Mouse (Mus musculus) T-cell, adult 66 days (primary cell): ENCODE results near the gene Atp2a1. TPM values are rescaled to one million over a fixed set of nuclear protein-coding genes. Genes with fewer than 3 reads are reported as not detected.

Experiments used
- total RNA-seq, 2 experiments: library from RNA; stranded (reverse); gene quantifications; 3 replicates in 1 of 2; 4 replicates in 1 of 2; pipeline ENCODE4 v1.2.4; 2023

Gene Atp2a1
- total RNA-seq: under 1 TPM; 0.55 to 0.89 TPM

DNA sequence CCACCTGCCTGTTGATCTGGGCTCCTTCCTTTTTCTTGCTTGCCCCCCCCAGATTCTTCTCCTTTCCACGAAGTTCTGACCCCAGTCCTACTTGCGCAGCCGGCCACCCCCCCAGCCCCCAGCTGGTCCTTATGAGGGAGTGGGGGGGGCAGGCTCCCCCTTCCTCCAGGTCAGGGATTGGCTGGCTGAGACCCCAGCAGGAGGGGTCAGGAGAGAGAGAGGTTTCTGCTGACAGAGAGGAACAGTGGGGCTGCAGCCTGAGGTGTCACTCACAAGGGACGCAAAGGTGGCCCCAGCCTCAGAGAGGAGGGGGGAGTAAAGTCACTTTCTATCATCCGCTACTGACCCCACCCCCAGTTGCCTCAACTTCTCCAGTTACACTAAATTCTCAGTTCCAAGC is at the start of gene Atp2a1:
Atp2a1 (minus strand) TSS at position 105 of the 400 bp plus-strand sequence.

DNA sequence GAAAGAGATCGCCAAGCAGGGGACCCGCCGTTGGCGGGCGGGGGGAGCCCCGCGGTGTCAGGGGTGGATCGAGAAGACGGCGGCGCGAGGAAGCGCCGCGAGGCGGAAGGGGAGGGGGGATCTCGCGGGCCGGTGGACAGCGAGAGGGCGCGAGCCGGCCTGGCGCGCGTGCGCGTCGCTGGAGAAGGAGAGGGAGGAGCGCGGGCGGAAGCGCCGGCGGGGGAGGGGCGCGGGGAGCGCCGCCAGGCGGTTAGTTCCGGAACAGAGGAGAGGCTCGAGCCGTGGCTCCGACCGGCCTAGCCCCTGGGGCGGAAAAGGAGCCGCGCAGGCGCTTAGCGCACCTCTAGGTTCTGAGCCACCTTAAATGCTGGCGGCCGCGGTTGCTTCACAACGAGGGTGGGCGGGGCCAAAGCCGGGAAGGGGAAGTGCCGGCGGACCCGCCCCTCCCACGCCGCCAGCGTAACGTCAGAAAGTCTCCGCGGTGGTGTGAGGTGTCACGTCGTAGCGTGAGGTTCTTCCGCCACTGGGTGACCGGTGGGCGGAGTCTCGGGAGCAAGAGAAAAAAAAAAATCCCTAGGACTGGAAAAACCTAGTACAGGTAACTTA is 40.5 kb upstream of the Atp2a1 start, which contains the start of gene Atxn2l:
Atxn2l (minus strand) TSS at position 165 of the 606 bp plus-strand sequence.

DNA sequence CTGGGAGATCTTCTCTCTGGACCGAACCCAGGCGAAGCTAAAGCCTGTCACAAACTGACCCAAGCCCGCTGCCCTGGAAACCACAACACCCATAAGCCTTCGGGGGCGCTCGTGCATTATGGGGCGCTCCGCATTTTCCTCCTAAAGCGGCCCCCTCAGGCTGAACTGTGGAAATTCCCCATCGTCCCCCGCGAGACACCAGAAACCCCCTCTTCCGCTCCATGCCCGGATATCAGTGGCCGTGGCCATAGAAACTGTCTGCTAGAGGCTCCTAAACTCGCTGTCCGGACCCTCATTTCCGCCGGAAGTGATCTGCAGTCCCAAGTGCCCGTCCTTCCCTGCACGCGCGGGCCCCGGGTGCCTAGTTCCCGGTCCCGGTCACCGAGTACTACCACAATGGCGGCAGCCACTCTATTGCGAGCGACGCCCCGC is 24.2 kb upstream of the Atp2a1 start, which contains the start of gene Tufm:
Tufm (plus strand) TSS at position 310 of the 432 bp plus-strand sequence.

DNA sequence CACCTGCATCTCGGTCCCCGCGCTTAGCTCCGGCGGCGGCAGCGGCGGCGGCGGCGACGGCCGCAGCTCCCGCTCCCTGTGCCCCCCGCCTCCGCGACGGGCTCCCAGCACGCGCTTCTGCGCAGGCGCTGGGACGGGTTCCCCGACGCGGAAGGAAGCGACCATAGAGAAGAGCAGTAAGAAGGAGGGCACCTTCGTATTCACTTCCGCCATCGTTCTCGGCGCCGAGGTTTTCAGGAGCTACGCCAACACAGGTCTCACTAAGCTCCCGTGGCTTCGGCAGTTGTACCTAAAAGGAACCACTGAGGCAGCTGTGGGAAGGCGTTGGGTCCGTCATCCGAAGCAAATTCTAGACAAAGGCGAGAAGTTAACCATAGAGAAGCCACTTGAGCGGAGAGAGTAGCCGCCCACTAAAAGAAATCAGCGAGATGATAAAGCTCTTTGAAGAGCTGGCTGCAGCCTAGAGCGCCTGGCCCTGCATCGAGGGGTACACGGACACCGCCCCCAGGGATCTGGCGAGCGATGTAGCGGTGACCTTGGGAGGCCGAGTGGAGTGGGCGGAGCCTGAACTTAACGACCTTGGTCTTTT is 12.2 kb upstream of the Atp2a1 start, which contains the start of gene Sh2b1:
Sh2b1 (minus strand) TSS at position 432 of the 589 bp plus-strand sequence.

DNA sequence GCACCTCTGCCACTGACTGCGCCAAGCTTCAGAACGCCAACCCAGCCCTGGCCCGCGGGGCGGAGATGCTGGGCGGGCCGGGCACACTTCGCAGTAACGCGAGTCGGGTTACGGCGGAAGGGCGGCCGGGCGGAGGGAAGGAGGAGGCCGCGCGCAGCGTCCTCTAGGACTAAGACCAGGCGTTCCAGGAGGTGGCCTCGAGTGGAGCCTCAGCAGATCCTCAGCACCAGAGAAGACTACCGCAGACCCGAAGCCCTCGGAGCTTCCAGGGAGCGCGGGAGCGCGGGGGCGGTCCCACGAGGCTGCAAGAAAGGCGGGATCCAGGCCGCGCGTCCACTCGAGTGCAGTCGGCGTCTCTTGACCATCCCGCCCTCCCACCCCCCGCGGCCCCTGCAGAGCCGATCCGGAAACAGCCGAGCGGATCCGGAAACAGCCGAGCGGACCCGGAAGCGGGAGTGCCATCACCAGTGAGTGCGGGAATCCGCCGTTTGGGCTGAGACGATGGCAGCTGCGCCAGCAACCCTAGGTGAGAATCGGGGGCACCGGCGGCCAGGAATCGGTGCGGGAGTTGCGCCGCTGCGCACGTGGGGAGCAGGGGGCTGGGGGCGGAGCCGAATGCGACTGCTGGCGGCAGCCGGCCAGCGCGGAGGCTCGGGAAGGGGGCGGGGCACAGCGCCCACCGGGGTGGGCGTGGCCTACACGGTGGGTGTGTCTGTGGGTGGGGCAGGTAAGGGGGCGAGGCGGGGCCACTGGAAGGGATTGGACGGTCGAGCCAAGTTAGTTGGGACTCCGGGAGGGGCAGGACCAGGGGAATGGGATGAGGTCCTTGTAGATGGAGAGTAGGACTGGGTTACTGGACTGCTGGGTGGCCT is 34.0 kb downstream of the Atp2a1 start, which contains the start of gene Rabep2:
Rabep2 (plus strand) TSS at position 129 of the 872 bp plus-strand sequence.

DNA sequence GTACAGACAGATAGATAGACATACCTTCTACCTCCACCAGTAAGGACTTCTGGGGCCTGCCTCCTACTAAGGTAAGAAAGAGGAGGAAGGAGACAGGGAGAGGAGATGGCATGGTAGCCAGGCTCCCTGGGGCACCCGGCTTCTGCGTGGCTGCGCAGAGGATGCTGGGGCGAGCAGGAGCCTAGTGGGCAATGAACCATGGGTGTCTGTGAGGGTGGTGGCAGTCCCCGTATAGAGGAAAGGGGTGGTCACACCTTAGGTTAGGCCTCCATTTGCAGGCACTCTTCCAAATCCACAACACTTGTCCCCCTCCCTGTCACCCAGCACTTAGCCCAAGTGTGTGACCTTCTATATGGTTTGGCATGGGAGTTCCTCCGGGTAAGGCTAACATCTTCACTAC is 48.2 kb downstream of the Atp2a1 start, which contains the start of gene Cd19:
Cd19 (minus strand) TSS at position 165 of the 400 bp plus-strand sequence.

DNA sequence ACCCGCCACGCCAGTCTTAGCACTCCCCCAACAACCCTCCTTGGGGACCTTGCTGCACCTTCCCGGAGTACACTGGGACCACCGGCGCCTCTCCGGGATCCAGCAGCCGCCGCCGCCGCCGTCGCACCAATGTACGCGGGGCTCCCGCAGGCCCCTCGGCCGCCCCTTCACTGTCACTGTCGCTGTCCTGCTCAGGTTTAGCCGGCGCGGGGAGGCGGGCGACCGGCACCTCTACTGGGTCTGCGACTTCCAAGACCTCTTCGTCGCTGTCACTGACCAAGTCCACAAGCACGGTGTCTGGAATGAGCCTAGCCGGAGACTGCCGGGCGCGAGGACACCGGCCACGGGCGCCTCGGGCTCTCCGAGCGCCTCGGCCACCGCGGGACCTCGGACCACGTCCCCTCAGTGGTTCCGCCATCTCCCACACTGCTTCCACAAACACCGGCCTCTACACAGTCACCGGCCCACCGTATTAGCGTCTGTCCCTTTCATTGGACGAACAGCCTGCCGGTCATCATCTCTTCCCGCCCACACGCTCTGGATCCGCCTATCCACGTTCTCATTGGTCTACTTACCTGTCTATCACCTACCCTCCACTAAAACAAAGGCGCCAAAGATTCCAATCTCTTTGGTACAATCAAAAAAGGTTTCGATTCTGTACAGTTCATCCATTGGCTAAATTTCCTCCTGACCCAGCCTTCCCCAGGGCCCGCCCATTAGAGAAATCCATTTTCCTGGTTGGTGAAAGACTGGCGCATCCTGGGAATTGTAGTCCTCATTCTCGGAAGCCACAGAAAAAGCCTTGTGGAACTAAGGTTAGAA is 66.4 kb downstream of the Atp2a1 start, which contains the start of gene Nfatc2ip:
Nfatc2ip (minus strand) TSS at position 440 of the 822 bp plus-strand sequence.

Other genes with a start within 250 kb of the Atp2a1 start
- 10 to 100 TPM; 43.6 to 57.3 TPM for gene Sbk1, start 190.5 kb downstream of the Atp2a1 start, total RNA-seq
- gene Lat, start 93.5 kb downstream of the Atp2a1 start, total RNA-seq: 100 to 1,000 TPM; 682 to 692 TPM
- 10 to 100 TPM; 80.6 to 97.7 TPM for gene Spns1, start 85.7 kb downstream of the Atp2a1 start, total RNA-seq
- gene Nfatc2ip, start 66.4 kb downstream of the Atp2a1 start, total RNA-seq: 10 to 100 TPM; 24.8 to 26.6 TPM
- 1 to 10 TPM; 1.0 to 5.2 TPM for gene Cd19, start 48.2 kb downstream of the Atp2a1 start, total RNA-seq
- gene Rabep2, start 34.3 kb downstream of the Atp2a1 start, total RNA-seq: 10 to 100 TPM; 44.7 to 45.1 TPM
- gene Sh2b1, start 12.3 kb upstream of the Atp2a1 start, total RNA-seq: 10 to 100 TPM; 87.3 to 90.5 TPM
- 10 to 100 TPM; 50.0 to 55.9 TPM for gene Tufm, start 24.3 kb upstream of the Atp2a1 start, total RNA-seq
- gene Atxn2l, start 40.3 kb upstream of the Atp2a1 start, total RNA-seq: 100 to 1,000 TPM; 217 to 227 TPM
- 100 to 1,000 TPM; 138 to 142 TPM for gene Eif3c, start 103.3 kb upstream of the Atp2a1 start, total RNA-seq
- 1 to 10 TPM; 8.0 to 8.8 TPM for gene Apobr, start 121.8 kb upstream of the Atp2a1 start, total RNA-seq
- 100 to 1,000 TPM; 129 to 140 TPM for gene Cln3, start 122.7 kb upstream of the Atp2a1 start, total RNA-seq
- gene Il27, start 131.8 kb upstream of the Atp2a1 start, total RNA-seq: not detected
- gene Nupr1, start 167.8 kb upstream of the Atp2a1 start, total RNA-seq: not detected
- gene Sgf29, start 186.2 kb upstream of the Atp2a1 start, total RNA-seq: 10 to 100 TPM; 71.8 to 85.5 TPM
- gene Sult1a1, start 213.3 kb upstream of the Atp2a1 start, total RNA-seq: 1 to 10 TPM in 1 of 2 experiments, not detected in 1; 1.3 TPM
- 100 to 1,000 TPM; 171 to 175 TPM for gene Bola2, start 232.3 kb upstream of the Atp2a1 start, total RNA-seq
- gene Slx1b, start 232.7 kb upstream of the Atp2a1 start, total RNA-seq: 10 to 100 TPM; 15.6 to 17.2 TPM
- 1,000 to 10,000 TPM; 1,416 to 1,422 TPM for gene Coro1a, start 244.7 kb upstream of the Atp2a1 start, total RNA-seq